Mouse (Mus musculus) thymus, adult 2 months (tissue): ENCODE measurements around the gene Fam172a. TPM values are rescaled to one million over a fixed set of nuclear protein-coding genes. Genes with fewer than 3 reads are reported as not detected.

Experiments used
- DNase-seq: peaks from one replicate; pipeline ENCODE4 v3.0.0; 2021
- H3K27ac ChIP-seq: fragments of 200-500 bp; 2 replicates; pipeline ENCODE4 v1.5.1; 2012; ENCODE audit warnings: low read length, control low read depth; ENCODE audit not compliant: control insufficient read depth, insufficient read depth
- H3K27me3 ChIP-seq: fragments of 200-500 bp; 2 replicates; pipeline ENCODE4 v1.6.1; 2012; ENCODE audit warnings: mild to moderate bottlenecking, low read length, moderate library complexity, mixed read lengths; ENCODE audit not compliant: control insufficient read depth, insufficient read depth
- H3K36me3 ChIP-seq: fragments of 200-500 bp; 2 replicates; pipeline ENCODE4 v1.6.1; 2012; ENCODE audit warnings: mild to moderate bottlenecking, low read length, moderate library complexity; ENCODE audit not compliant: control insufficient read depth, insufficient read depth
- H3K4me1 ChIP-seq: fragments of 200-500 bp; replicated peaks from 2 replicates; pipeline ENCODE4 v1.6.1; 2012; ENCODE audit warnings: low read length; ENCODE audit not compliant: control insufficient read depth, insufficient read depth
- H3K4me3 ChIP-seq: fragments of 200-500 bp; 2 replicates; pipeline ENCODE4 v1.5.1; 2012; ENCODE audit warnings: mild to moderate bottlenecking, low read length, control low read depth, moderate library complexity; ENCODE audit not compliant: control insufficient read depth, insufficient read depth
- CTCF ChIP-seq: fragments of 200-500 bp; IDR thresholded peaks from 2 replicates; pipeline ENCODE4 v1.5.1; 2012; ENCODE audit warnings: mild to moderate bottlenecking, control low read depth, low read length, moderate library complexity, borderline replicate concordance; ENCODE audit not compliant: control insufficient read depth, poor library complexity, insufficient read depth; ENCODE audit errors: extremely low read depth
- POLR2A ChIP-seq: fragments of 200-500 bp; IDR thresholded peaks from 2 replicates; pipeline ENCODE4 v1.6.1; 2012; ENCODE audit warnings: mild to moderate bottlenecking, low read length, control low read depth, moderate library complexity; ENCODE audit not compliant: control insufficient read depth, poor library complexity, insufficient read depth; ENCODE audit errors: extremely low read depth
- WGBS: fragments of 180-500 bp; shearing (Covaris S2); methylation state at CpG from one replicate; pipeline ENCODE4 v1.1.7; 2018; 5-methylcytosine and 5-hydroxymethylcytosine counted together
- polyA plus RNA-seq: library from polyadenylated mRNA; depleted of rRNA; stranded (reverse); fragments of >200 nt; gene quantifications from 2 replicates; pipeline ENCODE4 v1.2.3, GENCODE M21; 2012

Gene Fam172a
- polyA plus RNA-seq, 1 experiment, result 22.7 TPM

DNA sequence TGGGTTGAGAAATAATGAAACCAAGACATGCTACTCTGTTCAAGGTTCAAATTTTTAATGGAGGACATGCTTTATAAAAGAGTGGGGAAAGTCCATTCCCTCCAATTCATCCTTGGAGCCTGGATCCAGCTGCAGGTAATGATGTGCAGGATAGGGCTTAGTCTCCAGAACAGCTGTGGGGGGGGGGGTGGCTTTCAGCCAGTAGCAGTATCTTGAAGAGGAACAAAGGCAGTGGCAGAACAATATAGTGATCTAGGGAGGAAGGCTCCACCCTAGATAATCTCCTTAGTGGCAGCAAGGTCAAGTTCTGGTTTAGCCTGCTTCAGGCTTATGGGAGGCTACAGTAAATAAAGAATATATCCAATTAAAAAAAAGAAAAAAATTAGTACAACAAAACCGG, 108.6 kb downstream of the Fam172a start:
- no peak for DNase-seq
- 95% methylated on average over 1 of the region's 1 CpGs for WGBS

DNA sequence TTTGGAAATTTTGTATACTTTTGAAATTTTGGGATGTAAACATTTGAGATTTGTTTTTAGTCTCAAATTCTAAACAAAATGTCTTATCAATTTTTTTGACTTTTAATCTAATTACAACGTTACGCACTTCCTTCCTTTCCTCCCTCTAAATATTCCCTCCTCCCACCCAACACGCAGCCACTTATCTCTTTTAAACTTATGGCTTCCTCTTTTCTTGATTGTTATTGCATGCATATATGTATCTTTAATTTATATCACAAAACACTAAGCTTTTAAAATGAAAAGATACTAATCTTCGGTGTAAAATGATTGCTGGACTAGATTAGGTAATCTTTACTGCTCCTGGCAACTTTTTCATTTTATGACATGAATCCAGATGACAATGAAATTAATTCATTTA, 124.3 kb downstream of the Fam172a start:
- Histone ChIP-seq H3K4me3 (no peak overlapping the region), H3K4me1 (no peaks in the 10 kb centered on the region), H3K27me3 (no peaks in the 10 kb centered on the region), H3K27ac (no peak overlapping the region), H3K36me3 (no peaks in the 10 kb centered on the region)
- TF ChIP-seq CTCF (no peak), POLR2A (no peak)
- DNase-seq, result no peak
- 79% methylated on average over 4 of the region's 4 CpGs for WGBS

More for the DNA sequence above, 108.6 kb downstream of the Fam172a start:
- no peaks in the 10 kb centered on the region for H3K4me1 ChIP-seq
- no peak overlapping the region for H3K4me3 ChIP-seq
- no peak overlapping the region for H3K27ac ChIP-seq
- no peak for TF ChIP-seq POLR2A
- TF ChIP-seq CTCF, result no peak
- no peaks in the 10 kb centered on the region for H3K27me3 ChIP-seq
- no peaks in the 10 kb centered on the region for H3K36me3 ChIP-seq

DNA sequence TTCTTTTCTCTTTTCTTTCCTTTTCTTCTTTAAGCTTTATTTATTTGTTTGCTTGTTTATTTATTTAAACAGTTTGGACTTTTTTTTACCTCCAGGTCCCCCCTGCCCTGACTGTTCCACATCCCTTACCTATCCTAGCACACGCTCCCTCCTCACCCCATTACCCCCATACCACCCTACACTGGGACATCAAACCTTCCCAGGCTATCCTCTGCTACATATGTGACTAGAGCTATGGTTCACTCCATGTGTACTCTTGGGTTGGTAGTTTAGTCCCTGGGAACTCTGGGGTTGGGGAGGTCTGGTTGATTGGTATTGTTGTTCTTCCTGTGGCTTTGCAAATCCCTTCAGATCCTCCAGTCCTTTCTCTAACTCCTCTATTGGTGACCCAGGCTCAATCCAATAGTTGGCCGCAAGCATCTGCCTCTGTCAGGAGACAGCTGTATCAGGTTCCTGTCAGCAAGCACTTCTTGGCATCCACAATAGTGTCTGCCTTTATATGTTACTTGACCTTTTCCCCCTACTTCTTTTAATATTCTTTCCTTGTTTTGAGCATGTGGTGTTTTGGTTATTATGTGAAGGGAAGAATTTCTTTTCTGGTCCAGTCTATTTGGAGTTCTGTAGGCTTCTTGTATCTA, 141.3 kb downstream of the Fam172a start:
- no peak overlapping the region for H3K27ac ChIP-seq
- H3K4me1 ChIP-seq, result no peaks in the 10 kb centered on the region
- H3K36me3 ChIP-seq, result no peaks in the 10 kb centered on the region
- no peak for DNase-seq
- WGBS, result 100% methylated on average over 2 of the region's 2 CpGs
- no peaks in the 10 kb centered on the region for H3K27me3 ChIP-seq
- no peak overlapping the region for H3K4me3 ChIP-seq
- TF ChIP-seq CTCF, result no peak
- no peak for TF ChIP-seq POLR2A

DNA sequence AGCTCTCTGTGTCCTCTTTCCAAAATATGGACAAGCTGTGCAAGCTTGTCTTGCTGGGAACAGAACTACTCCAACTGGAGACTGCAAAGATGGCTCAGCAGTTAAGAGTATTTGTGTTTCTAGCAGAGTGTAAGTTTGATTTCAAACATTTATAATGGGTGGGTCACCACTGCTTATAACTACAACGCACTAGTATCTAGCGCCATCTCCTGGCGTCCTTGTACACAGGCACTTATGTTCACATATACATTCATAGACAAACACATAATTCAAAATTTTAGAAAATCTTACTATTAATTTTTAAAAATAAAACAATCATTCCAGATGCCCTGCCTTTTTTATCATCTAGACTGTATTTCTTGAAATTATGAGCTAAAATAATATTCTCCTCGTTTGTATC, 147.0 kb downstream of the Fam172a start:
- Histone ChIP-seq H3K36me3 (no peaks in the 10 kb centered on the region), H3K27me3 (no peaks in the 10 kb centered on the region), H3K4me3 (no peak overlapping the region), H3K27ac (no peak overlapping the region), H3K4me1 (no peaks in the 10 kb centered on the region)
- WGBS, result 98% methylated on average over 4 of the region's 4 CpGs
- no peak for DNase-seq
- TF ChIP-seq CTCF (no peak), POLR2A (no peak)

DNA sequence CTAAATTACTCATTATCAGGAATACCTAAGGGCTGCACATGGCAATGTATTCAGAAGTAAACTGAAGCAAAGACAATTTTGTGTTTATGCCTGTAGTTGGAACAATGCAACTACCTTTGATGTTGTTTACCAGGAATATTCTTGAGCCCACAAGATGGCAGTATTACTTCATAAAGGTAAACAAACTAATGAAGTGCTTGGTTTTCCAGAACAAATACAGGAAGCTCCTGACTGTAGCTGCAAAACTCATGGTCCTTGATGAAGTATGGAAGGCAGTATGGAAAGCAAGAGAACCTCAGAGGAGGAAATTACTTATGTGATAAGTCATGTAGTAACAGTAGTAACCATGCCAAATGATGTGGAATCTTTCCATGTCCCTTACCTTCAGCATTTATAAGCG, 163.0 kb downstream of the Fam172a start:
- TF ChIP-seq POLR2A (no peak), CTCF (no peak)
- H3K27ac ChIP-seq, result no peak overlapping the region
- no peaks in the 10 kb centered on the region for H3K27me3 ChIP-seq
- no peak for DNase-seq
- H3K4me1 ChIP-seq, result no peaks in the 10 kb centered on the region
- WGBS, result 94% methylated on average over 1 of the region's 1 CpGs
- H3K4me3 ChIP-seq, result no peak overlapping the region
- H3K36me3 ChIP-seq, result no peaks in the 10 kb centered on the region

DNA sequence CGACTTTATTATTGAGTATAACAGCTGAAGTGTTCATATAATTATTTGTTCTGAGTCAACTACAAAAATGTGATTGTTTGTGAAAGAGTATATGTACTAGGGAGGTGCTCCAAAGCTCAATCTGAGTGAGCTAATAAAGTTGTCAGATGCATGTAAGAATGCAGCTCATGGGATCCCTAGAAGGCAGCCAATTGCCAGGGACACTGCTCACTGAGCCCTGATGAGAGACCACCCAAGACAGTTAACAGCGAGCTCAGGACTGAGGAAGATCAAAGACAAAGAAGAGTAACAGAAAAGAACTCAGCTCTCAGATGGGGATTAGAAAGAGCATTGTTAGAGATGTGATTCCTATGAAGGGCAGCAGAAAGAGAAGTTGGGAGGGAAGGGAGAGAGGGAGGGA, 166.5 kb downstream of the Fam172a start:
- no peaks in the 10 kb centered on the region for H3K36me3 ChIP-seq
- DNase-seq, result no peak
- WGBS, result 94% methylated on average over 2 of the region's 2 CpGs
- H3K4me1 ChIP-seq, result no peaks in the 10 kb centered on the region
- H3K27me3 ChIP-seq, result no peaks in the 10 kb centered on the region
- H3K4me3 ChIP-seq, result no peak overlapping the region
- TF ChIP-seq POLR2A (no peak), CTCF (no peak)
- H3K27ac ChIP-seq, result no peak overlapping the region

DNA sequence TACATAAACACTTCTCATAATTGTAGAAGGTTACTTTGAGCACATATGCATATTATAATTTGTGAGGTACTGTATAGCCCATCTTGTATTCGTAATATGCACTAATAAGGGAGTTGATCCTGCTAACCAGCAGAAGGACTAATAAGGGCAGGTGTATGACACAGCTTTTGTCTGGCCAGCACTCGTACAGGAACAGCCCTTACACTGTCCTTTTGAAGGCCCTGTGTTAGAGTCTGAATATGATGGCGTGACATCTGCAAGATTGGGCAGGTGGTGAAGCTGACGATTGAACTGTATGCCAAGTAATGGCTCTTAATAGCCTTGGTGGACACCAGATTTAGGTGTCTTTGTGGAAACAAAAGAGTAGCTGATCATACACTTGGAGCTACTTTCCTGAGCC, 176.3 kb downstream of the Fam172a start:
- Histone ChIP-seq H3K27ac (no peak overlapping the region), H3K27me3 (no peaks in the 10 kb centered on the region), H3K4me3 (no peak overlapping the region), H3K36me3 (no peaks in the 10 kb centered on the region), H3K4me1 (no peaks in the 10 kb centered on the region)
- WGBS, result 97% methylated on average over 4 of the region's 4 CpGs
- no peak for TF ChIP-seq CTCF
- TF ChIP-seq POLR2A, result no peak
- DNase-seq, result no peak
